Mouse (Mus musculus) MEL (cell line): ENCODE data around the gene Gna11. TPM values are rescaled to one million over a fixed set of nuclear protein-coding genes. Genes with fewer than 3 reads are reported as not detected.

Experiments
- DNase-seq: peaks from one replicate; pipeline ENCODE4 v3.0.0; 2011; ENCODE audit warnings: low read depth, low spot score
- H3K27ac ChIP-seq: 2 replicates; pipeline ENCODE4 v1.5.1; 2012; ENCODE audit warnings: low read depth, mild to moderate bottlenecking, control low read depth, low read length, moderate library complexity; ENCODE audit not compliant: control insufficient read depth
- H3K27me3 ChIP-seq, 2 experiments: fragments of 150-350 bp in 1 of 2; sonication (generic) in 1 of 2; 2 replicates each; pipeline ENCODE4 v1.6.1; 2012; ENCODE audit warnings: low read length in 2 of 2, mild to moderate bottlenecking in 2 of 2, improper control_type of control experiment in 1 of 2, moderate library complexity in 1 of 2; ENCODE audit not compliant: insufficient read depth in 2 of 2, control insufficient read depth in 1 of 2
- H3K36me3 ChIP-seq, 2 experiments: 2 replicates each; pipeline ENCODE4 v1.6.1; 2012 to 2014; ENCODE audit warnings: low read length in 2 of 2, improper control_type of control experiment in 1 of 2, inconsistent platforms in 1 of 2, mild to moderate bottlenecking in 1 of 2; ENCODE audit not compliant: insufficient read depth in 2 of 2, control insufficient read depth in 1 of 2
- H3K4me1 ChIP-seq, 2 experiments: fragments of 150-350 bp in 1 of 2; sonication (generic) in 1 of 2; 2 replicates each; pipeline ENCODE4 v1.6.1; 2012; ENCODE audit warnings: low read length in 2 of 2, improper control_type of control experiment in 1 of 2, mild to moderate bottlenecking in 1 of 2; ENCODE audit not compliant: insufficient read depth in 2 of 2, control insufficient read depth in 1 of 2
- H3K4me3 ChIP-seq, 2 experiments: fragments of 150-350 bp in 1 of 2; sonication (generic) in 1 of 2; 2 replicates each; pipeline ENCODE4 v1.5.1; 2012; ENCODE audit warnings: low read depth in 2 of 2, low read length in 2 of 2, mild to moderate bottlenecking in 2 of 2, moderate library complexity in 2 of 2, control low read depth in 1 of 2, improper control_type of control experiment in 1 of 2; ENCODE audit not compliant: control insufficient read depth in 1 of 2, insufficient read depth in 1 of 2
- H3K79me2 ChIP-seq: 2 replicates; pipeline ENCODE4 v1.6.1; 2012; ENCODE audit warnings: mild to moderate bottlenecking, low read length, moderate library complexity; ENCODE audit not compliant: control insufficient read depth, poor library complexity, insufficient read depth
- H3K9ac ChIP-seq: 2 replicates; pipeline ENCODE4 v1.6.1; 2012; ENCODE audit warnings: low read depth, mild to moderate bottlenecking, control low read depth, low read length, moderate library complexity; ENCODE audit not compliant: control insufficient read depth, poor library complexity, severe bottlenecking
- H3K9me3 ChIP-seq: fragments of 150-350 bp; sonication (generic); replicated peaks from 2 replicates; pipeline ENCODE4 v1.6.1; 2012; ENCODE audit warnings: mild to moderate bottlenecking, low read length, improper control_type of control experiment, moderate library complexity; ENCODE audit not compliant: insufficient read depth
- BHLHE40 ChIP-seq: IDR thresholded peaks from 2 replicates; pipeline ENCODE4 v1.6.1; 2012; ENCODE audit warnings: low read depth, mild to moderate bottlenecking, inconsistent platforms, low read length, improper control_type of control experiment, borderline replicate concordance
- CHD2 ChIP-seq: IDR thresholded peaks from 2 replicates; pipeline ENCODE4 v1.6.1; 2011; ENCODE audit warnings: low read length, improper control_type of control experiment
- EP300 ChIP-seq, 2 experiments: IDR thresholded peaks; 2 replicates each; pipeline ENCODE4 v1.6.1; 2011; ENCODE audit warnings: improper control_type of control experiment in 2 of 2, low read length in 2 of 2, low read depth in 1 of 2, mild to moderate bottlenecking in 1 of 2
- ETS1 ChIP-seq: IDR thresholded peaks from 2 replicates; pipeline ENCODE4 v1.6.1; 2012; ENCODE audit warnings: low read depth, mild to moderate bottlenecking, inconsistent platforms, low read length, improper control_type of control experiment, moderate library complexity
- GABPA ChIP-seq: IDR thresholded peaks from 2 replicates; pipeline ENCODE4 v1.6.1; 2012; ENCODE audit warnings: low read depth, mild to moderate bottlenecking, inconsistent platforms, low read length, improper control_type of control experiment, moderate library complexity
- HCFC1 ChIP-seq: IDR thresholded peaks from 2 replicates; pipeline ENCODE4 v1.6.1; 2012; ENCODE audit warnings: low read depth, mild to moderate bottlenecking, inconsistent platforms, low read length, improper control_type of control experiment, moderate library complexity
- JUND ChIP-seq: IDR thresholded peaks from 2 replicates; pipeline ENCODE4 v1.6.1; 2011; ENCODE audit warnings: low read depth, mild to moderate bottlenecking, improper control_type of control experiment, low read length
- MAZ ChIP-seq: IDR thresholded peaks from 2 replicates; pipeline ENCODE4 v1.6.1; 2012; ENCODE audit warnings: low read depth, mild to moderate bottlenecking, inconsistent platforms, low read length, improper control_type of control experiment
- MXI1 ChIP-seq: IDR thresholded peaks from 2 replicates; pipeline ENCODE4 v1.6.1; 2011; ENCODE audit warnings: mild to moderate bottlenecking, low read depth, low read length, improper control_type of control experiment
- MYC ChIP-seq: IDR thresholded peaks from 2 replicates; pipeline ENCODE4 v1.6.1; 2011; ENCODE audit warnings: low read depth, mild to moderate bottlenecking, low read length, improper control_type of control experiment, moderate library complexity
- NELFE ChIP-seq: IDR thresholded peaks from 2 replicates; pipeline ENCODE4 v1.6.1; 2011; ENCODE audit warnings: low read depth, low read length, improper control_type of control experiment
- NRF1 ChIP-seq: IDR thresholded peaks from 2 replicates; pipeline ENCODE4 v1.6.1; 2014; ENCODE audit warnings: low read depth, mild to moderate bottlenecking, inconsistent platforms, low read length, improper control_type of control experiment, moderate library complexity; ENCODE audit not compliant: poor library complexity, insufficient read depth, severe bottlenecking
- POLR2AphosphoS5 ChIP-seq: IDR thresholded peaks from 2 replicates; pipeline ENCODE4 v1.6.1; 2012; ENCODE audit warnings: low read depth, borderline replicate concordance, mild to moderate bottlenecking, inconsistent platforms, low read length, moderate library complexity, mixed read lengths
- TAL1 ChIP-seq: IDR thresholded peaks from 2 replicates; pipeline ENCODE4 v1.6.1; 2012; ENCODE audit warnings: mild to moderate bottlenecking, inconsistent platforms, low read length, moderate library complexity, mixed read lengths
- TCF12 ChIP-seq: IDR thresholded peaks from 2 replicates; pipeline ENCODE4 v1.6.1; 2014; ENCODE audit warnings: low read depth, mild to moderate bottlenecking, inconsistent platforms, low read length, improper control_type of control experiment, moderate library complexity
- ZMIZ1 ChIP-seq: IDR thresholded peaks from 2 replicates; pipeline ENCODE4 v1.6.1; 2012; ENCODE audit warnings: low read depth, mild to moderate bottlenecking, inconsistent platforms, low read length, improper control_type of control experiment, moderate library complexity
- polyA plus RNA-seq, 2 experiments: library from polyadenylated mRNA; stranded (reverse) in 1 of 2; unstranded in 1 of 2; fragments of >175 nt in 1 of 2; fragments of >200 nt in 1 of 2; gene quantifications; 2 replicates each; pipeline versions ENCODE4 v1.2.1 to v1.2.4; 2012; ENCODE audit warnings: low replicate concordance in 2 of 2, low read depth in 1 of 2; ENCODE audit not compliant: insufficient read length in 2 of 2, insufficient read depth in 1 of 2, missing spikeins in 1 of 2
- total RNA-seq: library from RNA; depleted of rRNA; stranded (reverse); fragments of 300-350 nt; gene quantifications from 2 replicates; pipeline ENCODE4 v1.2.3, GENCODE M21; 2012

Gene Gna11
- total and polyA plus RNA-seq, 3 experiments = 14.1 to 18.4 TPM; not detected in 1

- Histone ChIP-seq H3K36me3 (peaks cover 0 to 22% of the 10 kb centered on the region in 2 experiments; a peak in 2 of 4 replicates), H3K27ac (peak overlapping the region; percentile 96), H3K4me1 (peaks cover 7 to 33% of the 10 kb centered on the region in 2 experiments), H3K9me3 (no peaks in the 10 kb centered on the region), H3K4me3 (peak overlapping the region; percentile 80 to 87), H3K27me3 (no peaks in the 10 kb centered on the region), H3K79me2 (peaks cover 11% of the 10 kb centered on the region), H3K9ac (peak overlapping the region; percentile 89)
- TF ChIP-seq ZMIZ1 (0 out of 2 replicates have a peak, but pooled peaks have one; percentile 29), NRF1 (no peak), NELFE (no peak), HCFC1 (0 out of 2 replicates have a peak, but pooled peaks have one; percentile 15), JUND (no peak), MXI1 (peak; percentile 51; the same call in 1 of the 2 replicates), CHD2 (no peak), GABPA (no peak), TAL1 (no peak), TCF12 (no peak), MYC (0 out of 2 replicates have a peak, but pooled peaks have one; percentile 37), ETS1 (0 out of 2 replicates have a peak, but pooled peaks have one; percentile 5), POLR2AphosphoS5 (no peak), EP300 (IDR thresholded peaks at IDR 0.05; ENCODE audit: low read depth in 1 of 2, low read length in 2 of 2) (0 out of 4 replicates have a peak, but pooled peaks of 1 of the 2 experiments have one; percentile 10), BHLHE40 (no peak), MAZ (0 out of 2 replicates have a peak, but pooled peaks have one; percentile 10)
- peak; percentile 43 for DNase-seq
Observed at GRCm38 (mm10) chr10:81523142-81523541, 21.8 kb downstream of the Gna11 start.

- Histone ChIP-seq H3K79me2 (peaks cover 11% of the 10 kb centered on the region), H3K4me1 (peaks cover 10 to 41% of the 10 kb centered on the region in 2 experiments), H3K27ac (peak overlapping the region; percentile 67), H3K9me3 (no peaks in the 10 kb centered on the region), H3K4me3 (no peak overlapping the region)
- no peak for DNase-seq
- no peak for TF ChIP-seq TAL1
- TF ChIP-seq GABPA = no peak
- TF ChIP-seq, all 39 proteins: peak for 0
- H3K9ac ChIP-seq = no peak overlapping the region
- no peaks in the 10 kb centered on the region for H3K27me3 ChIP-seq
- peaks cover 0 to 27% of the 10 kb centered on the region in 2 experiments; a peak in 2 of 4 replicates for H3K36me3 ChIP-seq
Observed at GRCm38 (mm10) chr10:81519978-81520365, 25.0 kb downstream of the Gna11 start.
